Mouse (Mus musculus): Measurements from ENCODE around the gene Tbc1d20. TPM values are rescaled to one million over a fixed set of nuclear protein-coding genes. Genes with fewer than 3 reads are reported as not detected.
A peak's percentile ranks its signal among the peaks of the same experiment; 100 is the strongest.
"Not testable (repeated sequence)": the region's sequence is repeated elsewhere in the genome, so short reads cannot be mapped to it uniquely, and the experiment has no call there.

Tbc1d20 gene
- total and polyA plus RNA-seq, 2 experiments from 2014 or later, result 27.2 to 51.8 TPM

DNA sequence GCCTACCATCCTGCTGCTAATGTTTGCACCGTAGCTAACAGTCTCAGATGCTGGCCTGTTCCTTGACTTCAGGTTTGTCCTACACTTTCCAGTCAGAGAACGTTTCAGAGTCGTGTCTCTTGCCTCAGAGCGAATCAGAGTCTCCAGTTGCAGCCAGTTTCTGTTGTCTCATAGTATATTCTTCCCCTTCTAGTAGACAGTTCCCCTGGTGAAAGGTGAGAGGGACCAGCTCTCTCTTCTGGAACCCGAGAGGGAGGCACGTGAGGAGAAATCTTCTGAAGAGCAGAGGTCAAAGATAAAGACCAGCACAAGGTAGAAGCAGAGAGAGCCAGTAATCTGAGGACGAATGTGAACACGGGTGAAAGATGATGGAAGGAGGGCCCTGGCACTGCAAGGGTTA is 5.6 kb upstream of the Tbc1d20 start:
- Histone ChIP-seq H3K4me1 (ENCODE audit: insufficient read depth) (no peaks in the 10 kb centered on the region), H3K27ac (ENCODE audit: low read depth, low read length) (no peak overlapping the region), H3K4me3 (ENCODE audit: low read depth, low read length) (no peak overlapping the region), H3K9me3 (ENCODE audit: low read length) (no peaks in the 10 kb centered on the region), H3K27me3 (ENCODE audit: insufficient read depth, low read length) (no peaks in the 10 kb centered on the region), H3K4me2 (ENCODE audit: low read depth) (no peak overlapping the region), H3K9ac (no peak overlapping the region), H3K36me3 (ENCODE audit: insufficient read depth) (peaks cover 27% of the 10 kb centered on the region)
- DNase-seq (no peak), ATAC-seq (no peak)
- no peak for TF ChIP-seq CTCF (IDR thresholded peaks at IDR 0.05; ENCODE audit: low read depth)
- WGBS, result 83% methylated on average over 8 of the region's 8 CpGs

DNA sequence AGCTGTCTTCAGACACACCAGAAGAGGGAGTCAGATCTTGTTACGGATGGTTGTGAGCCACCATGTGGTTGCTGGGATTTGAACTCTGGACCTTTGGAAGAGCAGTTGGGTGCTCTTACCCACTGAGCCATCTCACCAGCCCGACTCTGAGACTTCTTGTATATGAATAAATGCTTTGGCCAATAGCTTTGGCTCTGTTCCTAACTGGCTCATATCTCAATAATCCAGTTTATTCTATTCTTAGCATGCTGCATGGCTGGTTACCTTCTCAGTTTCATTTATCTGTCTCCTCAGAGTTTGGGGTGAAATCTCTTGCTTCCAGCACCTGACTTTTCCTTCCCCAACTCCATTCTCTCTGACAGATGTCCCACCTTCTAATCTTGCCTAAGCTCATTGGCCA is 4.0 kb upstream of the Tbc1d20 start:
- ATAC-seq; H3K27ac ChIP-seq (ENCODE audit: low read depth, low read length); H3K27me3 ChIP-seq (ENCODE audit: insufficient read depth, low read length); H3K4me2 ChIP-seq (ENCODE audit: low read depth); H3K9me3 ChIP-seq (ENCODE audit: low read length); H3K4me3 ChIP-seq (ENCODE audit: low read depth, low read length); DNase-seq; H3K4me1 ChIP-seq (ENCODE audit: insufficient read depth); H3K9ac ChIP-seq: not testable (repeated sequence)
- WGBS, result 65% methylated on average over 2 of the region's 2 CpGs
- peaks cover 13% of the 10 kb centered on the region for H3K36me3 ChIP-seq (ENCODE audit: insufficient read depth)

DNA sequence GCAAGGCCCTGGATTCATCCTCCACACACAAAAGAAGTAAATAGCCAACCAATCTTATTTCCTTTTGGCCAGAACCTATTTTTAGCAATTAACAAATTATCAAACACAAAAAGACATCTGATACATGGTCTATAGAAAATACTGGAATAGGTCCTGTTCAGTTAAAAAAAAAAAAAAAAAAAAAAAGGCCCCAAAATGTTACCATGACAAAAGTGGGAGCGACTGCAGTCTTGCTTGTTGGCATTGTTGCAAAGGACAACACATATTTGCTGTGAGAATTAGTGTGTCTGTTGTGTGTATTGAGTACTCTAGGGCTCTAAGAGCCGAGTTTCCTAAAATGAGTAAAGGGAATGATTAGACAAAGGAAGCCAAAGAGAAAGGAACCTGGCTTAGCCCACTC is 1.2 kb upstream of the Tbc1d20 start:
- no peaks in the 10 kb centered on the region; the same call in 1 of the 2 replicates for H3K36me3 ChIP-seq (ENCODE audit: insufficient read depth)
- TF ChIP-seq CTCF (IDR thresholded peaks at IDR 0.05; ENCODE audit: low read depth), result no peak
- H3K4me2 ChIP-seq (ENCODE audit: low read depth), result no peak overlapping the region
- 46% methylated on average over 2 of the region's 2 CpGs for WGBS
- H3K9me3 ChIP-seq (ENCODE audit: low read length), result no peaks in the 10 kb centered on the region
- ATAC-seq (no peak), DNase-seq (no peak)
- no peak overlapping the region for H3K9ac ChIP-seq
- no peaks in the 10 kb centered on the region for H3K27me3 ChIP-seq (ENCODE audit: insufficient read depth, low read length)
- no peak overlapping the region for H3K4me3 ChIP-seq (ENCODE audit: low read depth, low read length)
- H3K4me1 ChIP-seq (ENCODE audit: insufficient read depth), result peaks cover 6% of the 10 kb centered on the region; the same call in 1 of the 2 replicates
- no peak overlapping the region for H3K27ac ChIP-seq (ENCODE audit: low read depth, low read length)

DNA sequence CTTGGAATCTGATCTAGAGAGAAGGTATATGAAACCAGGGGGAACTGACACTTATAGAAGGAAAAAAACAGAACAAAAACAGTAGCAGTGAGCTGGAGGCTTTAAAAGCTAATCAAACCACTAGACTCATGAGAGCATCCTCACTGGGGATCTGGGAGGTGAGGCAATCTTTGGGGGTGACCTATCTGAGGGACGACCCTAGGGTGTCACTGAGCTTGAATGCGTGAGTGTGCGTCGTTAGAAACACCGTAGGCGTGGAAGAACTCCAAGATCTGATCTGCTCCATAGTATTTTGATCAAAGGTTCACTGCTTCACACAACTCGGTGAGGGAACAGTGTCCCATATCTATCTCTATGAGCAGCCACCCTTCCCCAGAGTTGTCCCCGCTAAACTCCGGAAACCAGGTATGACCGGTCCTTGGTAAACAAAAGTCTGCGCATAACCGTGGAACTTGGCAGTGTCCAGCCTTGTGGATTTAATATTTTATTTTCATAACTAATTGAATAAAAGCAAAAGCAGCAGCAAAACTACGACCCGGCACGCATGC is 375 bp upstream of the Tbc1d20 start:
- H3K27ac ChIP-seq (ENCODE audit: low read depth, low read length), result no peak overlapping the region; the same call in 1 of the 2 replicates
- H3K9ac ChIP-seq, result peak overlapping the region; percentile 83
- H3K4me1 ChIP-seq (ENCODE audit: insufficient read depth), result peaks cover 6% of the 10 kb centered on the region; the same call in 1 of the 2 replicates
- under 1% methylated on average over 15 of the region's 15 CpGs for WGBS
- peak overlapping the region; percentile 81 for H3K4me2 ChIP-seq (ENCODE audit: low read depth)
- TF ChIP-seq CTCF (IDR thresholded peaks at IDR 0.05; ENCODE audit: low read depth), result no peak
- H3K4me3 ChIP-seq (ENCODE audit: low read depth, low read length), result peak overlapping the region; percentile 96
- H3K36me3 ChIP-seq (ENCODE audit: insufficient read depth), result no peaks in the 10 kb centered on the region
- H3K27me3 ChIP-seq (ENCODE audit: insufficient read depth, low read length), result no peaks in the 10 kb centered on the region
- DNase-seq, result no peak
- ATAC-seq, result peak; percentile 46
- H3K9me3 ChIP-seq (ENCODE audit: low read length), result no peaks in the 10 kb centered on the region

DNA sequence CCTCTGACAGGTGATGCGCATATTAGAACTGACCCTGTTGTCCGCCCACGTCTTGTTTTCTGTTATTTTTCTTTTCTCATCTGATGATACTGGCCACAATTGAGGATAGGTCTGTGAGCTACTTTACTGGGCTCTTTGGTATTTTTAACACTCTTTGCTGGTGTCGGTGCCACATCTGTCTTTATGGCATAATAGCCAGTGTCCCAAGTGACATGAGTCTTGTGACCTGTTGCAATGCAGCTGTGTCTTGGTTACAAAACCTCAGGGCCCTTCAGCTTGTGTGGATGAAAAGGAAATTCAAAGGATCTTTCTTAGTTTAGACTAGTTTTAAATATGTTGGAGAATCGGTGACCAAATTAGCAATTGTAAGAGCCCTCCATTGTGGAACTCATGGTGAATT is 913 bp downstream of the Tbc1d20 start:
- TF ChIP-seq CTCF (IDR thresholded peaks at IDR 0.05; ENCODE audit: low read depth), result no peak
- Histone ChIP-seq H3K4me3 (ENCODE audit: low read depth, low read length) (peak overlapping the region; percentile 96), H3K4me1 (ENCODE audit: insufficient read depth) (peaks cover 6% of the 10 kb centered on the region; the same call in 1 of the 2 replicates), H3K27me3 (ENCODE audit: insufficient read depth, low read length) (no peaks in the 10 kb centered on the region), H3K4me2 (ENCODE audit: low read depth) (peak overlapping the region; percentile 81), H3K27ac (ENCODE audit: low read depth, low read length) (no peak overlapping the region; the same call in 1 of the 2 replicates), H3K9ac (peak overlapping the region; percentile 83), H3K36me3 (ENCODE audit: insufficient read depth) (no peaks in the 10 kb centered on the region), H3K9me3 (ENCODE audit: low read length) (no peaks in the 10 kb centered on the region)
- ATAC-seq (no peak), DNase-seq (no peak)
- 40% methylated on average over 5 of the region's 5 CpGs for WGBS

DNA sequence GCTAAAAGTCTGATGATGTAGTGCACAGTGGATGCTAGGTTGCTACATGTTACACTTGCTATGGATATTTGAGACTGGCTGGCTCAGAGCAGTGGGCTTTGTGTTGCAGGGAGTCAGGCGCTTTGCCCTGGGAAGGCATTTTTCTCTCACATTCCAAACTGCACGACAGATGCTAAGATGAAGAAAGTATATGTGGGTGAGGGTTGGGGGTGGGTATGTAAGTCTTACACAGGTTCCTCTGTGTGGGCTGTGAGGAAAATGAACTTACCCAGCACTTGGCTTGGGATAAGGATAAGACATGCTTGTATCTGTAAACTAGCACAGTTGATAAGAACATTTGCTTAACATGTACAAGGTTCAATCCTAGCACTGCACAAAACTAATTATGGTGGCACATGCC is 9.2 kb downstream of the Tbc1d20 start:
- no peaks in the 10 kb centered on the region for H3K27me3 ChIP-seq (ENCODE audit: insufficient read depth, low read length)
- no peaks in the 10 kb centered on the region for H3K4me1 ChIP-seq (ENCODE audit: insufficient read depth)
- 94% methylated on average over 2 of the region's 2 CpGs for WGBS
- H3K4me2 ChIP-seq (ENCODE audit: low read depth), result no peak overlapping the region
- no peak for ATAC-seq
- no peak overlapping the region for H3K27ac ChIP-seq (ENCODE audit: low read depth, low read length)
- H3K9ac ChIP-seq, result no peak overlapping the region
- no peak overlapping the region for H3K4me3 ChIP-seq (ENCODE audit: low read depth, low read length)
- no peaks in the 10 kb centered on the region for H3K9me3 ChIP-seq (ENCODE audit: low read length)
- no peak for DNase-seq
- no peak for TF ChIP-seq CTCF (IDR thresholded peaks at IDR 0.05; ENCODE audit: low read depth)
- peaks cover 49% of the 10 kb centered on the region for H3K36me3 ChIP-seq (ENCODE audit: insufficient read depth)

DNA sequence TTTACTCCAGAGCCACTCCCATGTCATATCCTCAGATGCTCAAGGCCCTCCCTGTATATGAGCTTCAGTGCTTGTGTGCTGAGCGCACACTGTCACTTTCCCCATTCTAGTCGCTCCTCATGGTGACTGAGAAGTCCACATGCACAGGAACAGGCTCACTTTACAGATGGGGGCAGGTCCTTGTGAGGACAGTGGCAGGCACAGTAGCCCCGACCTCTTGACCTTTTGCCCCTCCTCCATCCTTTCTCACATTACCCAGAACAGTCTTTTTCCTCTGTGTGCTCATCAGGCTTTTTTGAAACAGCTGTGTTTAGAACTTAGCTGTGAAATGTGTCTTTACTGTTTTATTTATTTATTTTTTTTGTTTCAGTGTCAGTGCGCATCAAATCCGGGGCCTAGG is 10.2 kb downstream of the Tbc1d20 start:
- no peaks in the 10 kb centered on the region for H3K27me3 ChIP-seq (ENCODE audit: insufficient read depth, low read length)
- DNase-seq (no peak), ATAC-seq (no peak)
- H3K9ac ChIP-seq, result no peak overlapping the region
- no peak overlapping the region for H3K4me3 ChIP-seq (ENCODE audit: low read depth, low read length)
- no peaks in the 10 kb centered on the region for H3K9me3 ChIP-seq (ENCODE audit: low read length)
- no peaks in the 10 kb centered on the region for H3K4me1 ChIP-seq (ENCODE audit: insufficient read depth)
- H3K4me2 ChIP-seq (ENCODE audit: low read depth), result no peak overlapping the region
- H3K36me3 ChIP-seq (ENCODE audit: insufficient read depth), result peaks cover 58% of the 10 kb centered on the region
- no peak overlapping the region for H3K27ac ChIP-seq (ENCODE audit: low read depth, low read length)
- TF ChIP-seq CTCF (IDR thresholded peaks at IDR 0.05; ENCODE audit: low read depth), result no peak
- 81% methylated on average over 5 of the region's 5 CpGs for WGBS
